Comparison of ENCODE assay signal across 8 mouse cellular contexts in the genomic region with DNA sequence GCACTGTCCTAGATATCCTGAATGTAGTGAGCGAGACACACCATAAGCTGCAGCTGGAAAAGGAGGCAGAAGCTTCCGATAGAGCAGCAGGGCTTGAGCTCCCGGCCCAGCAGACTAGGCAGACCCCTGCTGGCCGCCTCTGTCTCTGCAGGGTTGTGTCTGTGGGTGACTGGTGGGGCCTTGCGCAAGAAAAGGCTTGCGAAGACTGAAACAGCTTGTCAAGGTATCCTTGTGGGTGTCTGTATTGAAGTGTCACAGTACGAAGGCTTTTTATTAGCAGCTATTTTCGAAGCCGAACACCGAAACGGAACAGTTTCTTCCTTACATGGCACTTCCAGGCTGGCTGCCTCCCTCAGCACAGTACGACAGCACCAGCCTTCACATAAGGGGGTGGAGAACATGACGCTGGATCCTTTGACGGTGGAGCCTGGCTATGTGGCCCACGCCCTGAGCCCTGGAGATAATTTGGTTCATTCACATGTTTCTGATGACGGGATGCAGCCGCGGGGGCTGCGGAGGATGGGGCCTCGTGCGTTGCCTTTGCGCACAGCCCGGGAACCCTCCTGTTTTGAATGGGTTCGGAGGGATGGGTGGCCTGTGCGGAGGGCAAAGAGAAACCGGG.
DNase-seq lines count a peak whose midpoint lies in the region; ATAC-seq lines count a peak whose summit lies in the region.

No protein-coding gene starts in this region.

- ATAC-seq in hindbrain, embryonic 12.5 days (ENCODE audit: low FRiP score), result peak; percentile 91
- ATAC-seq in lung, embryonic 16.5 days (ENCODE audit: low read depth), result peak; percentile 77; the same call in 1 of the 2 replicates

- DNase-seq in R1 (ENCODE audit: low read depth, low spot score), result peak; percentile 75
- DNase-seq in cerebellum, postnatal 25 days, result peak; percentile 78 to 86
- peak; percentile 88 to 91 for DNase-seq in frontal cortex, postnatal 36 days (ENCODE audit: low spot score in 2 of 2)
- DNase-seq in layer of hippocampus, postnatal 10 days (ENCODE audit: low spot score in 2 of 2), result peak; percentile 84 to 88
- peak; percentile 38 for DNase-seq in retina, adult 2 months (ENCODE audit: low read depth, low spot score)
- peak; percentile 56 for DNase-seq in urinary bladder, adult 2 months (ENCODE audit: low spot score)

- H3K27me3 ChIP-seq in hindbrain, embryonic 12.5 days, result peaks cover 16% of the 10 kb centered on the region
- H3K27me3 ChIP-seq in lung, embryonic 16.5 days (ENCODE audit: control insufficient read depth, insufficient read depth, low read depth, low read length), result peaks cover 3% of the 10 kb centered on the region

- 25% methylated on average over 26 of the region's 26 CpGs for WGBS in hindbrain, embryonic 12.5 days
- 20% methylated on average over 26 of the region's 26 CpGs for WGBS in lung, embryonic 16.5 days

- H3K36me3 ChIP-seq in hindbrain, embryonic 12.5 days, result no peaks in the 10 kb centered on the region
- no peaks in the 10 kb centered on the region for H3K36me3 ChIP-seq in lung, embryonic 16.5 days (ENCODE audit: control insufficient read depth, insufficient read depth, low read length)

- no peaks in the 10 kb centered on the region for H3K9me3 ChIP-seq in hindbrain, embryonic 12.5 days (replicated peaks)
- no peaks in the 10 kb centered on the region for H3K9me3 ChIP-seq in lung, embryonic 16.5 days (ENCODE audit: control insufficient read depth, low read length)

- peak overlapping the region; percentile 17; the same call in 1 of the 2 replicates for H3K27ac ChIP-seq in hindbrain, embryonic 12.5 days
- no peak overlapping the region for H3K27ac ChIP-seq in lung, embryonic 16.5 days (ENCODE audit: low read length)

- no peak overlapping the region for H3K4me3 ChIP-seq in hindbrain, embryonic 12.5 days
- no peak overlapping the region for H3K4me3 ChIP-seq in lung, embryonic 16.5 days (ENCODE audit: low read length)

- H3K9ac ChIP-seq in hindbrain, embryonic 12.5 days, result peak overlapping the region; percentile 38; the same call in 1 of the 2 replicates
- H3K9ac ChIP-seq in lung, embryonic 16.5 days (ENCODE audit: low read length), result no peak overlapping the region

- H3K4me1 ChIP-seq in hindbrain, embryonic 12.5 days, result peaks cover 6% of the 10 kb centered on the region
- H3K4me1 ChIP-seq in lung, embryonic 16.5 days (replicated peaks; ENCODE audit: control insufficient read depth, insufficient read depth, low read length), result no peaks in the 10 kb centered on the region

- H3K4me2 ChIP-seq in hindbrain, embryonic 12.5 days (replicated peaks), result peak overlapping the region; percentile 41
- H3K4me2 ChIP-seq in lung, embryonic 16.5 days (ENCODE audit: low read depth, low read length), result peak overlapping the region; percentile 36

Comparison
In these comparisons a context has a peak if more than half of its experiments do, and no peak if none do; other contexts are left out.
1. DNase-seq: peak in every context shown above with its lines; median percentile 90 in frontal cortex, postnatal 36 days; 86 in layer of hippocampus, postnatal 10 days; 82 in cerebellum, postnatal 25 days; 75 in R1; 56 in urinary bladder, adult 2 months; 38 in retina, adult 2 months.